Mouse (Mus musculus) liver, postnatal 0 days (tissue): ENCODE measurements at regions not wholly inside any gene's neighbourhood (a gene's known extent, or its start where the extent isn't known, plus 50 kb on each side); places are given as distances from the start of the nearest gene placed in this dataset.

Experiments used
- ATAC-seq: fragments of 200-750 bp; cut with Nextera tagmentation; 2 replicates; pipeline ENCODE4 v1.8.0; 2017; ENCODE audit warnings: mild to moderate bottlenecking, moderate library complexity
- DNase-seq: peaks from one replicate; pipeline ENCODE4 v3.0.0-alpha.2; 2016
- H3K27ac ChIP-seq: fragments of 300-500 bp; sonication (generic); 2 replicates; pipeline ENCODE4 v1.5.1; 2014; ENCODE audit warnings: antibody characterized with exemption, moderate library complexity, mild to moderate bottlenecking, low read depth
- H3K27me3 ChIP-seq: fragments of 300-500 bp; sonication (generic); 2 replicates; pipeline ENCODE4 v1.6.1; 2014; ENCODE audit warnings: low read length, control low read depth, mixed read lengths; ENCODE audit not compliant: insufficient read depth
- H3K36me3 ChIP-seq: fragments of 300-500 bp; sonication (generic); replicated peaks from 2 replicates; pipeline ENCODE4 v1.6.1; 2014; ENCODE audit warnings: mild to moderate bottlenecking, control low read depth, low read length, moderate library complexity, mixed read lengths; ENCODE audit not compliant: insufficient read depth
- H3K4me1 ChIP-seq: fragments of 300-500 bp; sonication (generic); 2 replicates; pipeline ENCODE4 v1.6.1; 2014; ENCODE audit warnings: antibody characterized with exemption, mild to moderate bottlenecking, control low read depth; ENCODE audit not compliant: insufficient read depth
- H3K4me2 ChIP-seq: fragments of 300-500 bp; sonication (generic); 2 replicates; pipeline ENCODE4 v1.6.1; 2014; ENCODE audit warnings: low read depth, mild to moderate bottlenecking, low read length, moderate library complexity, mixed read lengths
- H3K4me3 ChIP-seq: fragments of 300-500 bp; sonication (generic); 2 replicates; pipeline ENCODE4 v1.5.1; 2014; ENCODE audit warnings: low read depth, low read length
- H3K9ac ChIP-seq: fragments of 300-500 bp; sonication (generic); replicated peaks from 2 replicates; pipeline ENCODE4 v1.6.1; 2014; ENCODE audit warnings: mild to moderate bottlenecking, moderate library complexity
- H3K9me3 ChIP-seq: fragments of 300-500 bp; sonication (generic); 2 replicates; pipeline ENCODE4 v1.6.1; 2016; ENCODE audit warnings: mild to moderate bottlenecking, control low read depth, low read length, mixed read lengths
- CTCF ChIP-seq: sonication (generic); IDR thresholded peaks from 2 replicates; pipeline ENCODE4 v1.5.1; 2016; ENCODE audit warnings: antibody characterized with exemption, low read depth
- EP300 ChIP-seq: IDR thresholded peaks from 2 replicates; pipeline ENCODE4 v1.6.1; 2016; ENCODE audit warnings: antibody characterized with exemption, low read depth, mild to moderate bottlenecking
- WGBS: fragments of 180-500 bp; shearing (Covaris S2); extraction: QIAGEN DNeasy Blood & Tissue Kit; methylation state at CpG from one replicate; pipeline ENCODE4 v1.1.7; 2014; ENCODE audit not compliant: insufficient replicate concordance; 5-methylcytosine and 5-hydroxymethylcytosine counted together

- ATAC-seq (no peak), DNase-seq (no peak)
- H3K36me3 ChIP-seq, result no peaks in the 10 kb centered on the region
- no peak overlapping the region for H3K4me2 ChIP-seq
- no peaks in the 10 kb centered on the region for H3K27me3 ChIP-seq
- H3K9ac ChIP-seq, result no peak overlapping the region
- no peaks in the 10 kb centered on the region for H3K9me3 ChIP-seq
- WGBS, result 70% methylated on average over 8 of the region's 8 CpGs
- TF ChIP-seq EP300, result no peak
- no peak for TF ChIP-seq CTCF
- no peaks in the 10 kb centered on the region for H3K4me1 ChIP-seq
- H3K27ac ChIP-seq, result no peak overlapping the region
- H3K4me3 ChIP-seq, result no peak overlapping the region
These were observed 123.3 kb upstream of the Ptprt start for GRCm38 (mm10) chr2:162784176-162784813.

- H3K27ac ChIP-seq, result no peak overlapping the region
- no peaks in the 10 kb centered on the region for H3K36me3 ChIP-seq
- no peak for DNase-seq
- no peak overlapping the region for H3K4me3 ChIP-seq
- no peaks in the 10 kb centered on the region for H3K27me3 ChIP-seq
- WGBS, result 65% methylated on average over 6 of the region's 6 CpGs
- H3K9me3 ChIP-seq, result no peaks in the 10 kb centered on the region
- no peak overlapping the region for H3K9ac ChIP-seq
- no peak for ATAC-seq
- no peaks in the 10 kb centered on the region for H3K4me1 ChIP-seq
- no peak overlapping the region for H3K4me2 ChIP-seq
- TF ChIP-seq CTCF (no peak), EP300 (no peak)
These were observed 120.7 kb upstream of the Ptprt start for GRCm38 (mm10) chr2:162781599-162781998.

GRCm38 (mm10) chr2:162776542-162776941 is 115.6 kb upstream of the Ptprt start:
- DNase-seq, result no peak
- Histone ChIP-seq H3K9me3 (no peaks in the 10 kb centered on the region), H3K4me1 (no peaks in the 10 kb centered on the region), H3K4me3 (no peak overlapping the region), H3K27me3 (no peaks in the 10 kb centered on the region), H3K4me2 (no peak overlapping the region), H3K27ac (no peak overlapping the region), H3K9ac (no peak overlapping the region), H3K36me3 (no peaks in the 10 kb centered on the region)
- TF ChIP-seq CTCF, result no peak
- no peak for TF ChIP-seq EP300
- 69% methylated on average over 5 of the region's 5 CpGs for WGBS
- ATAC-seq, result no peak

- DNase-seq, result no peak
- no peak for ATAC-seq
- WGBS, result 74% methylated on average over 5 of the region's 5 CpGs
- Histone ChIP-seq H3K4me3 (no peak overlapping the region), H3K27me3 (no peaks in the 10 kb centered on the region), H3K4me2 (no peak overlapping the region), H3K4me1 (no peaks in the 10 kb centered on the region), H3K36me3 (no peaks in the 10 kb centered on the region), H3K9ac (no peak overlapping the region), H3K27ac (no peak overlapping the region), H3K9me3 (no peaks in the 10 kb centered on the region)
- no peak for TF ChIP-seq EP300
- no peak for TF ChIP-seq CTCF
These were observed 111.6 kb upstream of the Ptprt start for GRCm38 (mm10) chr2:162772520-162772919.

- H3K27me3 ChIP-seq, result no peaks in the 10 kb centered on the region
- no peak for ATAC-seq
- 69% methylated on average over 6 of the region's 6 CpGs for WGBS
- H3K9me3 ChIP-seq, result no peaks in the 10 kb centered on the region
- no peaks in the 10 kb centered on the region for H3K36me3 ChIP-seq
- H3K27ac ChIP-seq, result no peak overlapping the region
- no peak for DNase-seq
- no peak overlapping the region for H3K4me3 ChIP-seq
- TF ChIP-seq EP300 (no peak), CTCF (no peak)
- no peak overlapping the region for H3K4me2 ChIP-seq
- H3K4me1 ChIP-seq, result no peaks in the 10 kb centered on the region
- H3K9ac ChIP-seq, result no peak overlapping the region
These were observed 108.9 kb upstream of the Ptprt start for GRCm38 (mm10) chr2:162769711-162770428.

- no peak for TF ChIP-seq EP300
- TF ChIP-seq CTCF, result no peak
- Histone ChIP-seq H3K27me3 (no peaks in the 10 kb centered on the region), H3K36me3 (no peaks in the 10 kb centered on the region), H3K27ac (no peak overlapping the region), H3K9ac (no peak overlapping the region), H3K4me3 (no peak overlapping the region), H3K4me1 (no peaks in the 10 kb centered on the region), H3K9me3 (no peaks in the 10 kb centered on the region), H3K4me2 (no peak overlapping the region)
- WGBS, result 78% methylated on average over 6 of the region's 6 CpGs
- DNase-seq (no peak), ATAC-seq (no peak)
These were observed 103.1 kb upstream of the Ptprt start for GRCm38 (mm10) chr2:162764059-162764458.

- no peaks in the 10 kb centered on the region for H3K4me1 ChIP-seq
- ATAC-seq, result no peak
- no peaks in the 10 kb centered on the region for H3K36me3 ChIP-seq
- TF ChIP-seq EP300, result no peak
- TF ChIP-seq CTCF, result no peak
- H3K9me3 ChIP-seq, result no peaks in the 10 kb centered on the region
- no peak overlapping the region for H3K9ac ChIP-seq
- no peak overlapping the region for H3K4me2 ChIP-seq
- no peaks in the 10 kb centered on the region for H3K27me3 ChIP-seq
- no peak overlapping the region for H3K27ac ChIP-seq
- 69% methylated on average over 5 of the region's 5 CpGs for WGBS
- DNase-seq, result no peak
- H3K4me3 ChIP-seq, result no peak overlapping the region
These were observed 79.6 kb upstream of the Ptprt start for GRCm38 (mm10) chr2:162740523-162740922.
